Mouse (Mus musculus) neural tube, embryonic 12.5 days (tissue): ENCODE measurements around the gene Tm4sf4. TPM values are rescaled to one million over a fixed set of nuclear protein-coding genes. Genes with fewer than 3 reads are reported as not detected.

Experiments used
- ATAC-seq: fragments of 200-750 bp; cut with Nextera tagmentation; 2 replicates; pipeline ENCODE4 v1.8.0; 2017; ENCODE audit warnings: low read depth, mild to moderate bottlenecking, moderate TSS enrichment, moderate library complexity; ENCODE audit not compliant: low FRiP score
- H3K27ac ChIP-seq: fragments of 300-500 bp; sonication (generic); 2 replicates; pipeline ENCODE4 v1.5.1; 2016
- H3K27me3 ChIP-seq: fragments of 300-500 bp; sonication (generic); replicated peaks from 2 replicates; pipeline ENCODE4 v1.6.1; 2016; ENCODE audit warnings: mild to moderate bottlenecking
- H3K36me3 ChIP-seq: fragments of 300-500 bp; sonication (generic); 2 replicates; pipeline ENCODE4 v1.6.1; 2016; ENCODE audit warnings: mild to moderate bottlenecking
- H3K4me1 ChIP-seq: fragments of 300-500 bp; sonication (generic); 2 replicates; pipeline ENCODE4 v1.6.1; 2016
- H3K4me2 ChIP-seq: fragments of 300-500 bp; sonication (generic); replicated peaks from 2 replicates; pipeline ENCODE4 v1.6.1; 2016; ENCODE audit warnings: mild to moderate bottlenecking
- H3K4me3 ChIP-seq: fragments of 300-500 bp; sonication (generic); 2 replicates; pipeline ENCODE4 v1.5.1; 2016
- H3K9ac ChIP-seq: fragments of 300-500 bp; sonication (generic); 2 replicates; pipeline ENCODE4 v1.6.1; 2016; ENCODE audit warnings: mild to moderate bottlenecking
- H3K9me3 ChIP-seq: fragments of 300-500 bp; sonication (generic); 2 replicates; pipeline ENCODE4 v1.6.1; 2016; ENCODE audit warnings: mild to moderate bottlenecking
- WGBS: fragments of 180-500 bp; shearing (Covaris S2); methylation state at CpG from one replicate; pipeline ENCODE4 v1.1.7; 2016; 5-methylcytosine and 5-hydroxymethylcytosine counted together
- polyA plus RNA-seq: library from polyadenylated mRNA; unstranded; fragments of >200 nt; fragmentation: Nextera tagmentation; extraction: Ambion mirVana; gene quantifications from 2 replicates; pipeline ENCODE4 v1.2.1, GENCODE M21; 2016

Tm4sf4 gene
- polyA plus RNA-seq, 1 experiment from 2014 or later: not detected

GRCm38 (mm10) chr3:57445706-57446105 is 20.6 kb downstream of the Tm4sf4 start:
- Histone ChIP-seq H3K27ac (no peak overlapping the region), H3K4me1 (no peaks in the 10 kb centered on the region), H3K36me3 (no peaks in the 10 kb centered on the region), H3K4me3 (no peak overlapping the region), H3K9ac (no peak overlapping the region), H3K4me2 (no peak overlapping the region), H3K27me3 (no peaks in the 10 kb centered on the region), H3K9me3 (no peaks in the 10 kb centered on the region)
- WGBS: 64% methylated on average over 3 of the region's 3 CpGs
- ATAC-seq: no peak

DNA sequence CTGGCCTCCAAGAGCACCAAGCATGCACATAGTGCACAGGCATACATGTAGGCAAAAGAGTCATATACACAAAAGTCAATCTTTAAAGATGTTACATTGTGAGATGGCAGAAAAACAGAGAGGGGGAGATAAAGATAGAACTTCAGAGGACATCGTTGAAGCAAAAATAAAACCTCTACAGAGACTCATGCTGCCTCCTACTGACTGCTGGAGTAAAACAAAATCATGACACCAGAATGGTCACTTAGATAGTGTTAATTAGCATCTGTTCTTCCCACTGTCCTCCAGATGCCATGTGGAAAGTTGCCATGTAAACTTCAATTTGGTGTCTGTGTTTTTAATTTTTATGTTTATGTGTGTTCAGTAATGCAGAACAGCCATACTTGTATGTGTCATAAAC is 22.8 kb downstream of the Tm4sf4 start:
- no peak overlapping the region for H3K9ac ChIP-seq
- 55% methylated on average over 1 of the region's 1 CpGs for WGBS
- no peak for ATAC-seq
- no peaks in the 10 kb centered on the region for H3K9me3 ChIP-seq
- no peak overlapping the region for H3K4me2 ChIP-seq
- no peaks in the 10 kb centered on the region for H3K36me3 ChIP-seq
- H3K4me1 ChIP-seq: no peaks in the 10 kb centered on the region
- no peak overlapping the region for H3K4me3 ChIP-seq
- H3K27me3 ChIP-seq: no peaks in the 10 kb centered on the region
- H3K27ac ChIP-seq: no peak overlapping the region

DNA sequence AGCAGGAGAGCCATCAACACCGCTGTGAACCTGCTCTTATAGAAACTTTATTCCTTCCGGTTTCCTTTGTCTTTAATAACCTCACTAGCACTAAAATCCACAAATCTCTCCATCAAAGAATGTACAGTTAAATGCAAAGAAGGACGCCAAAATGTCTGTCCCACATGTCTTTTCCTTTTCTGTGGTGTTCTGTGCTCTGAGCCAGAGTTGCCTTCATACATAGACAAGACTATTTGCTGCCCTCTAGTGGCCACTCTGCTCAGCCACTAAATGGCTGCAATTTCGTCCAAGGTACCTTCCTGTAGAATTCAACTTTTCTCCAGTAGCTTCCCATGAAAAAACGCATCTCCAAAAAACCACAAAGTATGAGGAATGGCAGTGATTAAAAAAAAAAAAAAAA is 23.3 kb downstream of the Tm4sf4 start:
- ATAC-seq: peak; percentile 76
- no peaks in the 10 kb centered on the region for H3K27me3 ChIP-seq
- no peak overlapping the region for H3K4me3 ChIP-seq
- H3K36me3 ChIP-seq: no peaks in the 10 kb centered on the region
- H3K27ac ChIP-seq: no peak overlapping the region
- no peak overlapping the region for H3K4me2 ChIP-seq
- no peaks in the 10 kb centered on the region for H3K9me3 ChIP-seq
- no peak overlapping the region for H3K9ac ChIP-seq
- H3K4me1 ChIP-seq: no peaks in the 10 kb centered on the region
- WGBS: 32% methylated on average over 5 of the region's 5 CpGs

DNA sequence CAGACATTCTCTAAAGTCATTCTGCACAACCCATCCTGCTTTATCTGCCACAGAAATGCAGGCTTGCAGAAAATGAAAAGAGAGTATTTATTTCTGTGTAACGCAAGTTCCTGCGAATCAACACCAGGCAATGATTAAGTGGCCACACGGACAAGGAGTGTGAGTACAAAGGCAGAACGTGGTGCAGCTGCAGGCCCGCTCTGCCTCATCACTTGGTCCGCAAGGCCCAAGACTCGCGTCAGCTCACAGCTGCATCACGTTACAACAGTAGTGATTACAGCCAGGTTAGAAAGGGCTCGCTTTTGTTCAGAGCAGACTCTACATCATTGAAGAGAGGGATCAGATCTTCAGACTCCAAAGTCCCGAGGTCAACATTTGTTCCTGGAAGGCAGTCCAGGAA is 33.5 kb downstream of the Tm4sf4 start:
- no peaks in the 10 kb centered on the region for H3K4me1 ChIP-seq
- WGBS: 72% methylated on average over 11 of the region's 11 CpGs
- no peak overlapping the region for H3K4me3 ChIP-seq
- no peaks in the 10 kb centered on the region for H3K9me3 ChIP-seq
- no peak overlapping the region for H3K9ac ChIP-seq
- H3K27me3 ChIP-seq: no peaks in the 10 kb centered on the region
- no peak for ATAC-seq
- H3K36me3 ChIP-seq: no peaks in the 10 kb centered on the region
- H3K27ac ChIP-seq: no peak overlapping the region
- H3K4me2 ChIP-seq: no peak overlapping the region

DNA sequence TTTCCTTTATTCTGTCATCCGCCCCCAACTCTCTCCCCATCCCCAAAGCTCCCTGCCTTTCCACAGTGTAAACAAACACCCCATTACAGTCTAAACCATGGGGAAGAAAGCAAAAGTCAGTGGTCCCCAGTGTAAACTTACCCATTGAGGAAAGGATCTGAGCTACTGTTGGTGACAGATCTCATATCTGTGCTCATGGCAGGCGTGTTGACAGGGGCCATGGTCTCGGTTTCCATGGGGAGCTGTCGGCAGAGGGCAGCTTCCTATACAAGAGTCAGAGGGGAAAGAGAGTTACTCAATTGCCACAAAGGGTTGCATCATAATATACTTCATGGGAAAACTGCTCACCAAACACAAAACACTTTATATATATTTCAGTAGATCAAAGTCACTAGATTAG is 38.2 kb downstream of the Tm4sf4 start:
- H3K36me3 ChIP-seq: no peaks in the 10 kb centered on the region
- H3K4me1 ChIP-seq: no peaks in the 10 kb centered on the region
- no peak overlapping the region for H3K4me2 ChIP-seq
- ATAC-seq: no peak
- no peak overlapping the region for H3K9ac ChIP-seq
- H3K27ac ChIP-seq: no peak overlapping the region
- H3K9me3 ChIP-seq: no peaks in the 10 kb centered on the region
- H3K4me3 ChIP-seq: no peak overlapping the region
- 89% methylated on average over 4 of the region's 4 CpGs for WGBS
- H3K27me3 ChIP-seq: no peaks in the 10 kb centered on the region

DNA sequence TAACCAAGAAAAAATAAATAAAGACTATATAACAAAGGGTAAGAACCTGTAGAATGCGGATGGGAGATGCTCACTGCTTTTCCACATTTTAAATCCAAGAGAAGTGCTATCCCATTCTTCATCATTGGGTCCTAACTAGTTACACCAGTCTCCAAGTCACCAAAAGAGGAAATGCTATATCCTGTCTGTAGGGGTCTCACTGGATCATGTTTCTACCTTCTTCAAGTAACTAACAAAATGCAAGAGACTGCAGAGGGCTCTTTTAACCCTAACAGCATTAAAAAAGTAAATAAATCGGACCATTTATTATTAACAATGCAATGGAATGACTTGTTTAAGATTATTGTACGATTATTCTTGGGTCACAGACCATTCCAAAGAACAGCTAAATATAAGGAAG is 41.2 kb downstream of the Tm4sf4 start:
- no peaks in the 10 kb centered on the region for H3K27me3 ChIP-seq
- no peak for ATAC-seq
- H3K4me3 ChIP-seq: no peak overlapping the region
- no peaks in the 10 kb centered on the region for H3K36me3 ChIP-seq
- no peak overlapping the region for H3K9ac ChIP-seq
- no peak overlapping the region for H3K4me2 ChIP-seq
- no peak overlapping the region for H3K27ac ChIP-seq
- peaks cover 1% of the 10 kb centered on the region for H3K4me1 ChIP-seq
- no peaks in the 10 kb centered on the region for H3K9me3 ChIP-seq
- 76% methylated on average over 3 of the region's 3 CpGs for WGBS

DNA sequence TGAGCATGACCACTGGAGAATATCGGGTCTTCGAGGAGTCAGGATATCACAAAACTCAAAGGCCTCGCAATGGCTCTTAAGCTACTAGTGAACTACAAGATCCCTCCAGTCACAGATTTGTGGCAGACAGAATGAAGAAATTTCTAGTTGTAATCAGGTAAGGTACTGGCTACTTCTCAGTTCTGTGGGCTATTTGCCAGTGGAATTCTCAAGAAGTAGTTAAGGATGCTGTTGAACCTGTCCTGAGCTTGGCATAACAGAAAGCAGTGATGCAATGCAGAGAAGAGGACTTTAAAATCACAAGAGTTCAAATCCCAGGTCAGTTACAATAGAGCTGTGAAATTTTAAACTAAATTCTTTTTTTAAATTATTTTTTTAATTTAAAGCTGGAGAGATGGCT is 44.2 kb downstream of the Tm4sf4 start:
- Histone ChIP-seq H3K4me3 (no peak overlapping the region), H3K9me3 (no peaks in the 10 kb centered on the region), H3K27ac (no peak overlapping the region), H3K36me3 (no peaks in the 10 kb centered on the region), H3K4me1 (peaks cover 16% of the 10 kb centered on the region), H3K27me3 (no peaks in the 10 kb centered on the region), H3K4me2 (no peak overlapping the region), H3K9ac (no peak overlapping the region)
- WGBS: 94% methylated on average over 3 of the region's 3 CpGs
- no peak for ATAC-seq

DNA sequence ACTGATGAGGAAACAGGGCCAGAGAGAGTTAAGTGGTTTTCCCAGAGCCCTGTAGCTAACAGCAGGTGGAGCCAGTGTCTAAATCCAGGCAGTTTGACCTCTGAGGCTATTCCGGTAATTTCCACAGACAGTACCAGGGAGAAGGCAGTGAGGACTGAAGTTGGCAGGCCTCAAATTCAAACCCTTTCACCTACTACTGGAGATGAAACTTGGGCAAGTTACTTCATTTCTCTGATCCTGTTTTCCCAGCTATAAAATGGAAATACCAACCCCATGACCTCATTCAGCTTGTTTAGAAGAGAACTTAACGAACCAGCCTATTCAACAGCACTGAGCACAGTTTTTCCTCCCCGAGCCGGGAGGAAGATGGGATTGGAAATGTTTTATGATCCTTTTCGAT is 45.2 kb downstream of the Tm4sf4 start:
- peaks cover 16% of the 10 kb centered on the region for H3K4me1 ChIP-seq
- H3K9me3 ChIP-seq: no peaks in the 10 kb centered on the region
- H3K4me2 ChIP-seq: no peak overlapping the region
- H3K36me3 ChIP-seq: no peaks in the 10 kb centered on the region
- peak; percentile 57 for ATAC-seq
- 5% methylated on average over 5 of the region's 5 CpGs for WGBS
- no peak overlapping the region for H3K27ac ChIP-seq
- no peak overlapping the region for H3K9ac ChIP-seq
- H3K27me3 ChIP-seq: no peaks in the 10 kb centered on the region
- H3K4me3 ChIP-seq: no peak overlapping the region

GRCm38 (mm10) chr3:57470981-57471601 is 46.0 kb downstream of the Tm4sf4 start:
- H3K36me3 ChIP-seq: no peaks in the 10 kb centered on the region
- no peaks in the 10 kb centered on the region for H3K9me3 ChIP-seq
- no peaks in the 10 kb centered on the region for H3K27me3 ChIP-seq
- no peak overlapping the region for H3K9ac ChIP-seq
- WGBS: 2% methylated on average over 15 of the region's 15 CpGs
- peak; percentile 48; the same call in 1 of the 2 replicates for ATAC-seq
- no peak overlapping the region for H3K27ac ChIP-seq
- no peak overlapping the region for H3K4me3 ChIP-seq
- H3K4me2 ChIP-seq: peak overlapping the region; percentile 40
- peaks cover 16% of the 10 kb centered on the region for H3K4me1 ChIP-seq

- ATAC-seq: peak; percentile 52
- Histone ChIP-seq H3K27ac (no peak overlapping the region), H3K36me3 (peaks cover 8% of the 10 kb centered on the region; the same call in 1 of the 2 replicates), H3K9me3 (no peaks in the 10 kb centered on the region), H3K4me1 (peaks cover 16% of the 10 kb centered on the region), H3K27me3 (no peaks in the 10 kb centered on the region), H3K9ac (no peak overlapping the region), H3K4me2 (no peak overlapping the region), H3K4me3 (no peak overlapping the region)
- 34% methylated on average over 4 of the region's 4 CpGs for WGBS
These were observed 47.3 kb downstream of the Tm4sf4 start for GRCm38 (mm10) chr3:57472407-57472806.

DNA sequence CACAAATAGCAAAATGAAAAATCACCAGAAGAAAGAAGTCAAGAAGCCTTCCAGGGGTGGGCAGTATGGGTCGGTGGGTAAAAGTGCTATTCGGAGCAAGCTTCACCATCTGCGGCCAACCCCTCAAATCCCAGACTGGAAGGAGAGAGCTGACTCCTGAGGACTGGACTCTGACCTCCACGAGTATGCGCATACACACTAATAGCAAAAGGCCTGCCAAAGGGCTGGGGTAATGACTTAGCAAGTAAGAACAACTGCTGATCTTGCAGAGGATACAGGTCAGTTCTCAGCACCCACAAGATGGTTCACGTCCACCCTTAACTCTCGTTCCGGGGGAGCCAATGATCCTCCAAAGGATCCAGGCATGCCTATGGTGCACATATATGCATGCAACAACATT is 49.3 kb downstream of the Tm4sf4 start:
- H3K27me3 ChIP-seq: no peaks in the 10 kb centered on the region
- WGBS: 92% methylated on average over 8 of the region's 8 CpGs
- H3K4me2 ChIP-seq: no peak overlapping the region
- peaks cover 8% of the 10 kb centered on the region; the same call in 1 of the 2 replicates for H3K36me3 ChIP-seq
- no peak for ATAC-seq
- no peak overlapping the region for H3K4me3 ChIP-seq
- H3K9ac ChIP-seq: no peak overlapping the region
- H3K9me3 ChIP-seq: no peaks in the 10 kb centered on the region
- H3K4me1 ChIP-seq: peaks cover 16% of the 10 kb centered on the region
- no peak overlapping the region for H3K27ac ChIP-seq

GRCm38 (mm10) chr3:57480640-57481039 is 55.5 kb downstream of the Tm4sf4 start:
- ATAC-seq: no peak
- no peak overlapping the region for H3K4me3 ChIP-seq

GRCm38 (mm10) chr3:57481981-57482380 is 56.9 kb downstream of the Tm4sf4 start:
- Histone ChIP-seq H3K4me1 (no peaks in the 10 kb centered on the region), H3K4me2 (no peak overlapping the region), H3K27me3 (no peaks in the 10 kb centered on the region), H3K27ac (no peak overlapping the region), H3K36me3 (peaks cover 4% of the 10 kb centered on the region; the same call in 1 of the 2 replicates), H3K9ac (no peak overlapping the region), H3K4me3 (no peak overlapping the region), H3K9me3 (no peaks in the 10 kb centered on the region)
- 89% methylated on average over 5 of the region's 5 CpGs for WGBS
- ATAC-seq: no peak

More at GRCm38 (mm10) chr3:57480640-57481039, 55.5 kb downstream of the Tm4sf4 start:
- 86% methylated on average over 4 of the region's 4 CpGs for WGBS
- H3K27me3 ChIP-seq: no peaks in the 10 kb centered on the region
- H3K36me3 ChIP-seq: peaks cover 8% of the 10 kb centered on the region; the same call in 1 of the 2 replicates
- no peak overlapping the region for H3K27ac ChIP-seq
- H3K9ac ChIP-seq: no peak overlapping the region
- H3K4me2 ChIP-seq: no peak overlapping the region
- H3K4me1 ChIP-seq: no peaks in the 10 kb centered on the region
- H3K9me3 ChIP-seq: no peaks in the 10 kb centered on the region
